Mouse (Mus musculus) retina, postnatal 1 day (tissue): ENCODE measurements around the gene Dnmt3l.
A peak's percentile ranks its signal among the peaks of the same experiment; 100 is the strongest.
"Not testable (repeated sequence)": the region's sequence is repeated elsewhere in the genome, so short reads cannot be mapped to it uniquely, and the experiment has no call there.

Experiments used
- DNase-seq: peaks from one replicate; pipeline ENCODE4 v3.0.0-alpha.2; 2012

Dnmt3l gene

DNA sequence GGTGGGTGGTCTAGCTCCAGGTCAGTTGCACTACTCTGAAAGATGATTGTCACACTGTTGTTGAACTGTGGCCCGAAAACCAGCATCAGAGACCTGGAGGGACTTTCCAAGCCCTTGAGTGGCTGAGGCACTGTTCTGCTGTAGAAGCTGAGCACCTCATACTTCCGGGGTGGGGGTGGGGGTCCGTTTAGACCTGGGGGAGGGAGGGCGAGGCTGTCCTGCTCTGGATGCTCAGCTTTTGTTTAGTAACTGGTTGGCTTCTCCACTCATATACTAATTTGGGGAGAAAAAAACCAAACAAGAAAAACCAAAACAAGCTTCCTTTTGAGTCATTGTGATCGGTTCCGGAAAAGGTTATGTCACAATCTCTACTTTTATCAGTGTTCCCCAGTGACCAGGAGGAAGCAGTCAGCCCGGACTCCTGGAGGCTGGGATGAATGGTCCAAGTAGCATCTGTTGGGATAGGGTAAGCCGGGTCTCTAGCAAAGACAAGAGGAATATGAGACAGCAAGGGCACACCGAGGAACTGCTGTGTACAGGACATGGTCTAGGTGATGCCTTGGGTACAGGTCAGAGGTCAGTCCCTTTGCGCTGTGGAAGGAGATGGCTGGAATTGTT lies 44.8 kb downstream of the Dnmt3l start:
- DNase-seq = no peak

DNA sequence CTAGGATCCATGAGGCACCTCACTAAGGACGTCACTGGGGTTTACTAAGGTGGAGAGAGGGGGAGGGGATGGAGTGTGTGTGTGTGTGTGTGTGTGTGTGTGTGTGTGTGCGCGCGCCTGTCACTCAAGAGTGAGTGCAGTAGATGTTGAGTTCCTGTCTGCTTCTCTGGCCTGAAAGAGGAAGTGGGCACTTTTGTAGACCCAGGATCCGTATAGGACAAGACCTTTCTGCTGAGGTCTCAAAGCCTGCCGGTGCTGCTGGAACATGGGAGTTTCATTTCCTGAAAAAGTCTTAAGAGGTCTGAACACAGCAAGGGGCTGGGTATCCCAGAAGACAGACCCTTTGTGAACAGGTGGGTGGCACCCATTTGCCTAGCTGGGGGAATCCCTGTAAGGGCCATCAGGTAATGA lies 45.4 kb downstream of the Dnmt3l start:
- no peak for DNase-seq

- no peak for DNase-seq
These were observed 48.5 kb downstream of the Dnmt3l start for GRCm38 (mm10) chr10:78090246-78090645.

- DNase-seq = no peak
These were observed 49.2 kb downstream of the Dnmt3l start for GRCm38 (mm10) chr10:78090706-78091491.

DNA sequence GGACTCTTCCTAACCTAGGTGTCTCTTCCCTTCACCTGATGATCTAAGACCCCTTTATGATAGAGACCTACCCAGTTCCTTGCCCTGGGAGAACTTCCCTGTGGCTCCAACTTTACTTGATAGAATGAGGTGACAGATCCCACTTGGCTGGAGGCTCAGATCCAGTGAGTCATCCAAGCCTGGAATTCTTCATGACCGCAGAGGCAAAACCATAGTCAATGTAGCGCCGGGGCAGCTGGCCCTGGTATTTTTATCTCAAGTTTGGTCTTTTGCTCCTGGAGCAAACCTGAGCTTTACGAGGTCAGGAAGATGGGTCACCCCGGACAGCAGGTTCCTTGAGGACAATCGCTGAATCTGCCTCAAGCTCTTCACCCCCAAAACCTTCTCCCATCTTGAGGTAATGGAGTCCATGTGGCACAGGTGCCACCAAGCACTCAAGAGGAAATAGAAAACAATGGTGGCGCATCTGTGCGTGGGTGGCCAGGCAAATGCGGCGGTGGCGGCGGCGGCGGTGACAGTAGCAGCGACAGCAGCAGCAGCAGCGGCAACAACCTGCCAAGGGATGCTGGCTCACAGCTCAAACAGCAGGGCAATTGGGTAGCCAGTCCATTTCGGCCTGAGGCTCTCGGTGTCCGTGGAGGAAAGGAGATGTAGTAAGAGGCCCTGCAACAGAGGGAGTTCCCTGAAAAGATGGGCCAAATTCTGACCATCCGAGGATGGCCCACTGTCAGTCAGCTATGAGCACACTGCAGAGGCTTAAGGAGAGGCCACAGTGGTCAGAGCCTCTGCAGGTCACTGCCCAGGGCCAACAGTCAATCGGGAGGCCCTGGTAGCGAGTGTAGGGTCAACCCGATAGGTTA lies 50.3 kb downstream of the Dnmt3l start:
- DNase-seq = no peak

GRCm38 (mm10) chr10:78092725-78093029 lies 50.9 kb downstream of the Dnmt3l start:
- DNase-seq = no peak

DNA sequence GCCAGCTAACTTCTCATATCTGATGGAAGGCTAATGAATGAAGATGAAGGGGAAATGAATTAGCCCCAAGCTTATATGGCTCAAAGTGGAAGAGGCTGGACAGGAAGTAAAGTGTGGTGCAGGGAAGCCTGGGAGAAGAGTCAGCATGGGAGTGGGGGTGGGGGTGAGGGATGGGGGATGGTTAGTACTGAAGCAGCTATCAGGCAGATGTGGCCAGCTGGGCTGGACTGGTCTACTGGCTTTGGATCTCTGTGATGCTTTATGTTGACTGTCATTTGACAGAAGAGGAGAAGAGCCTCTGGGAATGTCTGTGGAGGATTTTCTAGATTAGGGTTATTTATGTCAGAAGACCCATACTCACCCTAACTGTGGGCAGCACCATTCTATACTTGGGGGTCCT lies 53.5 kb downstream of the Dnmt3l start:
- DNase-seq = no peak

GRCm38 (mm10) chr10:78095954-78096931 lies 54.5 kb downstream of the Dnmt3l start:
- no peak for DNase-seq

- not testable (repeated sequence) for DNase-seq
These were observed 58.1 kb downstream of the Dnmt3l start for GRCm38 (mm10) chr10:78099860-78100259.

DNA sequence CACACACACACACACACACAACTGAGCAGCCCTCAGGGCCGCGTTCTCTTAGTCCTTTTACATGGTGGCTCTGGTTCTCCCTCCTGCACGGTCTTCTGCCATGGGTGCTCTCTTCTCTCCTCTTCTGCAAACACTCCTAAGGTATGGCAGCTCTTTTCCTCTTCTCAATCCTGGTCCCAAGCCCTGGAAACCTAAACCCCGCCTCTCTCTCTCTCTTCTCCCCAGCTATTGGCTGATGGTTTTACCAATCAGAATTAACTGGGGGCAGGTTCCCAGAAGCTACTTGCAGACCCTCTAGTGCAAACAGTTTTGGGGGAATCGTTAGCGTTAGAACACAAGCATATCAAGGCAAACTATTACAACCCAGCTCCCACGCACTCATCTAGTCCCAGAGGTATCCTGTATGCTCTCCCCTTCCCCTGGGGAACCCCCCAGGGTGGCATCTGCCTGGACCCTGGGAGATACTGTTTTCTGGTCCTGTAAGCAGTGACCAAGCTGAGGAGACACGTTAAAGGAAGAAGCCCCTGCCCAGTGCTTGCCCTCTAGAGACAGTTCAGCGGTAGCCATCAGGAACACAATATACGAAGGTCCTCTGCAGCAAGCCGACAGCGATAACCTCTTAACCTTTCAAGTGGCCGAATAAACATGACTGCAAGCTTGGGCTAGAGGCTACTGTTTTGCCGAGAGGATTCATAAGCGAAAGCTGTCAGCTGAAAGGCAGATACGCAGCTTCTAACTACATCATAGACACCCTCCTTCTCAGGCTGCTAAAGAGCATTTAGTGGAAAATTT lies 59.4 kb downstream of the Dnmt3l start:
- DNase-seq = peak; percentile 70

- no peak for DNase-seq
These were observed 63.1 kb downstream of the Dnmt3l start for GRCm38 (mm10) chr10:78104555-78105490.

DNA sequence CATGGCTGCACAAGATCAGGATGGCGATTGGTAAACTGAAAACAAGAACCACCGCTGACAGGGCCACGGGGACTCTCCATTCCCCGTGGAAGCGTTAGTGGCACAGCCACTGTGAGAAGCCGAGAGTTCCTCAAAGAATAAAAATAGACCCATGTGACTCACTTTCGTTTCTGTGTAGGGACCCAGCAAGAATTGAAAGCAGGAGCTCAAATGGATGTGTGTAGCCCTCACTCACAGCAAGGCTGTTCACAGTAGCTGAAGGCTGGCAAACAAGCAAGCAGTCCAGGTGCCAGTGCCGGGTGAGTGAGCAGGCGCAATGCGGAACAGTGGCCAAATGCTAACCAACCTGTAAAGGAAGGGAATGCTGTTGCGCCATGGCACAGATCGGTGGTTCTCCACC lies 63.8 kb downstream of the Dnmt3l start:
- no peak for DNase-seq
